Mouse (Mus musculus) G1E (cell line): ENCODE measurements around the gene Tor4a.

ENCODE experiments used
- CTCF ChIP-seq: IDR thresholded peaks from 2 replicates; pipeline ENCODE4 v1.5.1; 2012; ENCODE audit warnings: low read depth, low read length, inconsistent platforms, mixed read lengths
- GATA1 ChIP-seq: IDR thresholded peaks from 2 replicates; pipeline ENCODE4 v1.6.1; 2012; ENCODE audit warnings: borderline replicate concordance, low read length, inconsistent platforms, mixed read lengths
- GATA2 ChIP-seq: IDR thresholded peaks from 2 replicates; pipeline ENCODE4 v1.6.1; 2012; ENCODE audit warnings: low read depth, low read length, inconsistent platforms, borderline replicate concordance
- POLR2AphosphoS5 ChIP-seq: IDR thresholded peaks from 2 replicates; pipeline ENCODE4 v1.6.1; 2012; ENCODE audit warnings: low read depth, low read length, inconsistent platforms; ENCODE audit not compliant: insufficient replicate concordance
- TAL1 ChIP-seq: conservative IDR thresholded peaks from 2 replicates; pipeline ENCODE4 v1.6.1; 2012; ENCODE audit warnings: low read depth, low read length, inconsistent platforms, mixed read lengths

- TF ChIP-seq CTCF = no peak
- TF ChIP-seq GATA2 = no peak
- TF ChIP-seq POLR2AphosphoS5 = no peak
- no peak for TF ChIP-seq TAL1
- no peak for TF ChIP-seq GATA1
Observed at GRCm38 (mm10) chr2:25177685-25178084, 19.0 kb downstream of the Tor4a start.
